Mouse (Mus musculus) macrophage (primary cell): Measurements from ENCODE around the gene Vdr. TPM values are rescaled to one million over a fixed set of nuclear protein-coding genes. Genes with fewer than 3 reads are reported as not detected.

Source experiments
- H3K27ac ChIP-seq: fragments of 350-480 bp; formaldehyde crosslinking; 2 replicates; pipeline ENCODE4 v1.9.0; 2021
- H3K36me3 ChIP-seq: fragments of 350-480 bp; formaldehyde crosslinking; 2 replicates; pipeline ENCODE4 v1.9.0; 2021; ENCODE audit errors: inconsistent target
- H3K4me3 ChIP-seq: fragments of 350-480 bp; formaldehyde crosslinking; 2 replicates; pipeline ENCODE4 v1.9.0; 2021; ENCODE audit errors: inconsistent target
- H3K79me2 ChIP-seq: fragments of 350-480 bp; formaldehyde crosslinking; 2 replicates; pipeline ENCODE4 v1.9.0; 2021; ENCODE audit errors: inconsistent target
- WGBS: methylation state at CpG from one replicate; pipeline ENCODE4 v1.1.7; 2026; ENCODE audit warnings: inconsistent platforms; ENCODE audit not compliant: missing documents; 5-methylcytosine and 5-hydroxymethylcytosine counted together
- polyA plus RNA-seq: library from polyadenylated mRNA; stranded (reverse); fragments of 250-400 nt; gene quantifications from 3 replicates; pipeline ENCODE4 v1.2.4, GENCODE M21; 2018; ENCODE audit warnings: inconsistent platforms
- total RNA-seq, 78 experiments: library from RNA; depleted of rRNA; stranded (reverse); fragments of 250-400 nt; gene quantifications; 1 replicate in 9 of 78; 2 replicates in 24 of 78; 3 replicates in 43 of 78; 4 replicates in 2 of 78; pipeline ENCODE4 v1.2.4; 2018; ENCODE audit warnings: inconsistent platforms in 56 of 78

Vdr gene
- 1 to 10 TPM in 1 of 26 experiments, under 1 TPM in 5, not detected in 20; 0.13 to 2.0 (median 0.55) TPM for total RNA-seq (2018; cell fraction: chromatin; rRNA removed)
- under 1 TPM in 19 of 26 experiments, not detected in 7; 0.03 to 0.36 (median 0.13) TPM for total RNA-seq (2018; cell fraction: cytosol; rRNA removed)
- total RNA-seq (2018; cell fraction: nucleus; rRNA removed): 1 to 10 TPM in 2 of 26 experiments, under 1 TPM in 9, not detected in 15; 0.06 to 2.2 (median 0.28) TPM
- 0.11 to 0.61 TPM (median 0.16 TPM) in 3 replicates for polyA plus RNA-seq

- Histone ChIP-seq H3K4me3 (no peak within 1 kb of the TSS), H3K27ac (no peak within 1 kb of the TSS), H3K79me2 (no peaks in the 10 kb centered on the region), H3K36me3 (no peaks in the 10 kb centered on the region)
- 97% methylated on average over 2 of the region's 2 CpGs for WGBS
Measured at GRCm38 (mm10) chr15:97910530-97910929, at the start of gene Vdr. Gene Vdr (minus strand): TSS chr15:97910630.

GRCm38 (mm10) chr15:97956416-97956815, 46.0 kb upstream of the Vdr start:
- 88% methylated on average over 11 of the region's 11 CpGs for WGBS

GRCm38 (mm10) chr15:97955742-97956141, 45.3 kb upstream of the Vdr start:
- Histone ChIP-seq H3K36me3 (no peaks in the 10 kb centered on the region), H3K27ac (no peak overlapping the region), H3K4me3 (no peak overlapping the region), H3K79me2 (no peaks in the 10 kb centered on the region)
- 83% methylated on average over 4 of the region's 4 CpGs for WGBS

More at GRCm38 (mm10) chr15:97956416-97956815, 46.0 kb upstream of the Vdr start:
- H3K27ac ChIP-seq: no peak overlapping the region
- H3K79me2 ChIP-seq: no peaks in the 10 kb centered on the region
- H3K36me3 ChIP-seq: no peaks in the 10 kb centered on the region
- no peak overlapping the region for H3K4me3 ChIP-seq

- H3K79me2 ChIP-seq: no peaks in the 10 kb centered on the region
- no peaks in the 10 kb centered on the region for H3K36me3 ChIP-seq
- 79% methylated on average over 1 of the region's 1 CpGs for WGBS
- H3K27ac ChIP-seq: no peak overlapping the region
- H3K4me3 ChIP-seq: no peak overlapping the region
Measured at GRCm38 (mm10) chr15:97955286-97955685, 44.9 kb upstream of the Vdr start.

- H3K27ac ChIP-seq: no peak overlapping the region
- no peak overlapping the region for H3K4me3 ChIP-seq
- WGBS: 86% methylated on average over 8 of the region's 8 CpGs
- no peaks in the 10 kb centered on the region for H3K79me2 ChIP-seq
- no peaks in the 10 kb centered on the region for H3K36me3 ChIP-seq
Measured at GRCm38 (mm10) chr15:97954671-97955070, 44.2 kb upstream of the Vdr start.

GRCm38 (mm10) chr15:97952889-97953189, 42.4 kb upstream of the Vdr start:
- H3K27ac ChIP-seq: no peak overlapping the region
- no peaks in the 10 kb centered on the region for H3K36me3 ChIP-seq
- H3K79me2 ChIP-seq: no peaks in the 10 kb centered on the region
- H3K4me3 ChIP-seq: no peak overlapping the region
- 76% methylated on average over 4 of the region's 4 CpGs for WGBS

- 19% methylated on average over 16 of the region's 16 CpGs for WGBS
- H3K79me2 ChIP-seq: no peaks in the 10 kb centered on the region
- H3K36me3 ChIP-seq: no peaks in the 10 kb centered on the region
- H3K27ac ChIP-seq: no peak overlapping the region
- no peak overlapping the region for H3K4me3 ChIP-seq
Measured at GRCm38 (mm10) chr15:97952137-97952888, 41.9 kb upstream of the Vdr start.

GRCm38 (mm10) chr15:97950240-97950639, 39.8 kb upstream of the Vdr start:
- Histone ChIP-seq H3K36me3 (no peaks in the 10 kb centered on the region), H3K27ac (no peak overlapping the region), H3K79me2 (no peaks in the 10 kb centered on the region), H3K4me3 (no peak overlapping the region)
- 59% methylated on average over 7 of the region's 7 CpGs for WGBS

- Histone ChIP-seq H3K79me2 (no peaks in the 10 kb centered on the region), H3K4me3 (no peak overlapping the region), H3K27ac (no peak overlapping the region), H3K36me3 (no peaks in the 10 kb centered on the region)
- WGBS: 2% methylated on average over 3 of the region's 3 CpGs
Measured at GRCm38 (mm10) chr15:97949706-97950105, 39.3 kb upstream of the Vdr start.

GRCm38 (mm10) chr15:97948720-97949119, 38.3 kb upstream of the Vdr start:
- no peaks in the 10 kb centered on the region for H3K79me2 ChIP-seq
- H3K4me3 ChIP-seq: no peak overlapping the region
- H3K27ac ChIP-seq: no peak overlapping the region
- no peaks in the 10 kb centered on the region for H3K36me3 ChIP-seq
- WGBS: 91% methylated on average over 7 of the region's 7 CpGs

GRCm38 (mm10) chr15:97945656-97946315, 35.4 kb upstream of the Vdr start:
- WGBS: 74% methylated on average over 11 of the region's 11 CpGs
- Histone ChIP-seq H3K4me3 (no peak overlapping the region), H3K27ac (no peak overlapping the region), H3K36me3 (no peaks in the 10 kb centered on the region), H3K79me2 (no peaks in the 10 kb centered on the region)

- no peaks in the 10 kb centered on the region for H3K79me2 ChIP-seq
- 80% methylated on average over 11 of the region's 11 CpGs for WGBS
- no peaks in the 10 kb centered on the region for H3K36me3 ChIP-seq
- H3K27ac ChIP-seq: no peak overlapping the region
- no peak overlapping the region for H3K4me3 ChIP-seq
Measured at GRCm38 (mm10) chr15:97944919-97945574, 34.6 kb upstream of the Vdr start.

GRCm38 (mm10) chr15:97943356-97943755, 32.9 kb upstream of the Vdr start:
- WGBS: 91% methylated on average over 8 of the region's 8 CpGs
- Histone ChIP-seq H3K36me3 (no peaks in the 10 kb centered on the region), H3K4me3 (no peak overlapping the region), H3K27ac (no peak overlapping the region), H3K79me2 (no peaks in the 10 kb centered on the region)

GRCm38 (mm10) chr15:97942538-97942937, 32.1 kb upstream of the Vdr start:
- Histone ChIP-seq H3K36me3 (no peaks in the 10 kb centered on the region), H3K27ac (no peak overlapping the region), H3K79me2 (no peaks in the 10 kb centered on the region), H3K4me3 (no peak overlapping the region)
- 70% methylated on average over 8 of the region's 8 CpGs for WGBS

- H3K4me3 ChIP-seq: no peak overlapping the region
- no peak overlapping the region for H3K27ac ChIP-seq
- no peaks in the 10 kb centered on the region for H3K36me3 ChIP-seq
- no peaks in the 10 kb centered on the region for H3K79me2 ChIP-seq
- WGBS: 96% methylated on average over 2 of the region's 2 CpGs
Measured at GRCm38 (mm10) chr15:97941306-97941705, 30.9 kb upstream of the Vdr start.
